Mouse (Mus musculus): ENCODE data around the gene Ppm1a.

DNA sequence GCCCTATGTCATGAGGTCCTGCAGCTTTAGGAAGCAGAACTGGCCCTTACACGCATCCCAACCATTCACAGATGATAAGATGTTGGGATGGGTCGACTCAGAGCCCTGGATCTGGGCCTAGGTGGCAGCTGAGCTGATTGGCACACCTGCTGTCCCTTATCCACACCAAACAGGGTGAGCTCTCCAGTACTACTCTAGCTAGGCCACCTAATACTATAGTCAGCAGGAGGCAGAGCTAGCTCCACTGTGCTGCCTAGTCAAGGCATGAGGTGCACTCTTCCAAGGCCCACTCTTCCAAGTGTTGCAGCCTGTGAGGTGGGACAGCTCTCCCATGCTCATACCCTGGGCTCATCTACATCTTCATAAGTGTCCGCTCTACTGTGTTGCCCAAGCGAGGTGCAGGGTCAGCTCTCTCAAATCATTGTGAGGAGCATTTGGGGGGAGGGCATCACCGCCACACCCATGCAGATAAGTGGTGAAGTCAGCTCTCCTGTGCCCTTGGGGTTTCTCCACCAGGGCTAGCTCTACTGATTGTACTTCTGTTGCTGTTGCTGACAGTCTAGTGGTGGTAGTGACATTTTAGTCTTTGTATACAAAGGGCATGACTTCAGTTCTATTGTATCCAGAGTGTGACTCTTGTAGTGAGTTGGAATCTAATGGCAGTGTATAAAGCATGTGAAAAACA, 12.4 kb downstream of the Ppm1a start:
- TF ChIP-seq GATA1 (IDR thresholded peaks at IDR 0.05; ENCODE audit: borderline replicate concordance, low read length) (no peak), CTCF (IDR thresholded peaks at IDR 0.05; ENCODE audit: low read depth, low read length) (no peak), TAL1 (conservative IDR thresholded peaks at IDR 0.05; ENCODE audit: low read depth, low read length) (no peak), GATA2 (IDR thresholded peaks at IDR 0.05; ENCODE audit: borderline replicate concordance, low read depth, low read length) (no peak)

Measured in G1E (cell line).